Mouse (Mus musculus) heart, postnatal 4 days (tissue): ENCODE measurements around the gene Syn2. TPM values are rescaled to one million over a fixed set of nuclear protein-coding genes. Genes with fewer than 3 reads are reported as not detected.

Experiments used
- DNase-seq: peaks from one replicate; pipeline ENCODE4 v3.0.0; 2021
- total RNA-seq, 2 experiments: library from RNA; stranded (reverse); gene quantifications; 2 replicates each; pipeline ENCODE4 v1.2.3; 2021

Syn2 gene
- total RNA-seq, 2 experiments from 2014 or later: 3.2 to 4.0 TPM

DNA sequence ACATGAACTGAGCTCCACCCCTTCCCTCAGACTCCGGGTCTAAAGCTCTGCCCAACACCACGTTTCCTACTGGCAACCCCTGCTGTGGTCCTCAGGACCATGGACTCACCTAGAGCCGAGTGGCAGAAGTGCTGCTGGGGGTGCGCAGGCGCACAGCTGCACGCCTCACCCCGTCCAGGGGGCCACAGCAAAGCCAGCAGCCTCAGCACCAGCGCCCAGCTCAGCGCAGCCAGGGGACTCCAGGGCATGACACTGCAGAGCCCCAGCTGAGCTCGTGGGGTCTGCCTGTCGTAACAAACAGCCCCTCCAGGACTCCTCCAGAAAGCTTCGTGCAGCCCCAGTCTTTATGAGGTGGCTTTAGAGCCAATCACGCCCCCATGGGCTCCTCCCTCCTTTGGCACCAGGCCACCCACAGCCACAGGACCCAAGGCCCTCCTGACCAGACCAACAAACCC lies 116.9 kb downstream of the Syn2 start:
- peak; percentile 50 for DNase-seq

DNA sequence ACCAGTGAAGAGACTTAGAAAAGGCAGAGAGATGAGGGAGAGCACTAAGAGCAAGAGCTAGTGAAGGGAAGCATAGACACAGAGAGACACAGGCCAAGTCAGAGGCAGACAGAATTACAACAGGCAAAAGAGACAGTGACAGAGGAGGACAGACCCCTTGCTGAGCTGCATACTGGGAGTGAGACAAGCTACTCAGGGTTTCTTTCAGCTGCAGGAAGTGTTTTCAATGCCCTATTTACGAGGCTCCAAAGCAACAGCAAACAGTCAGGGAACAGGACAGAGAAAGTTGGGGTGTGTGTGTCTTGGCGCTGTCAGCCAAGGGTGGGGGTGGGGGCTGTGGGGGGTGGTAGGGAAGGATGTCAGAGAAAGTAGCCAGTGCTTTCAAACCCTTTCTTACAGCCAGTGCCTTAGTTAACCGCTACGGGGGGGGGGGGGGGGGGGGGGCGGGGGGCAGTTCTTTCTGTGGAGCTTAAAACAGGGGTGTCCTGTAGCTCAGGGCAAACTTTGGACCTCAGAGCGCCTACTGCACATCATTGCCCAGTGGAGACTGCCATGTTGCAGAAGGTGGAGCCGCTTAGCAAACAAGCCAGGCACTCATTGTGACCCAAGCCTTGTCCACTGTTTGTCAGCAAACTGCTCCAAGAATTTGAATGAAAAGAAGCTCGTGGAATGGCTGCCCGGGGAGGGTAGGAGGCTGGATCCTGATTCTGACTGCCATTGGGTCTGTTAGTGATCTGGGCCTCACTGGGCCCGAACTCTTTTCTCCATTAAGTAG lies 117.6 kb downstream of the Syn2 start, which contains the start of gene Timp4:
Gene Timp4 (minus strand): TSS at position 107 of the 775 bp plus-strand sequence.
- DNase-seq: no peak

DNA sequence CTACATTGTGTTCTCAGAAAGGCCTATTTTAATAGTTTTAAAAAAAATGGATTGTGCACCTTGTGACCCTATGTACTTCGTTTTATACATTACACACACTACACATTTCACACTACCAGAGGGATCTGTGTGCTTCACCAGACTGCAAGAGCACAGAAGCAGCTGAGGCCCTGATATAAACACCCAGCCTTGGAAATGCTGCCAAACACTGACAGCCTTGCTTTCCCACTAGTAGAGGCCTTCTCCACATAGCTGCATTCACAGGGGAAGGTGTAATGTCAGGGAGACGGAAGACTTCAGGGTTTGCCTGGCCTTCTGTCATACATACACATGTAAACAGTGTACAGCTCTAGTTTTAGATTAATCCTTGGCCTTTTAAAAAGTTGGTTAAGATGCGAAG lies 120.5 kb downstream of the Syn2 start:
- no peak for DNase-seq

DNA sequence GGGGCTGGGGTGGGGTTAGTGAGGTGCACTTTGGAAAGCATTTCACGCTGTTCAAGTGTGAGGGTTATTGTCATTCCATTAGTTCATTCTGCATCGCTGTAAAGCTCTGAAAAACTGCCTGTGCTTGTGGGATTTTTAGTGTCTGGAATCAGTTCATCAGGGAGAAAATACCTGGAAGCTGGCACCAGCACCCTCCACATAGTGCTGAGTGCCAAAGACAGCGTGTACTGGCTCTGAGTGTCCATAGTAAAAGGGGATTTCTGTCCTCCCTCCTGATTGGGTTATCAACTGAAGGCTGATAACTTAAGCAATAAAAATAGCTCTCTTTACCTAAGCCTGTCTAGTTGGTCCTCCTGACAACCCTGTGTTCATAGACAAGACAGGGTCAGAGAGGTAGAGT lies 125.8 kb downstream of the Syn2 start:
- no peak for DNase-seq

DNA sequence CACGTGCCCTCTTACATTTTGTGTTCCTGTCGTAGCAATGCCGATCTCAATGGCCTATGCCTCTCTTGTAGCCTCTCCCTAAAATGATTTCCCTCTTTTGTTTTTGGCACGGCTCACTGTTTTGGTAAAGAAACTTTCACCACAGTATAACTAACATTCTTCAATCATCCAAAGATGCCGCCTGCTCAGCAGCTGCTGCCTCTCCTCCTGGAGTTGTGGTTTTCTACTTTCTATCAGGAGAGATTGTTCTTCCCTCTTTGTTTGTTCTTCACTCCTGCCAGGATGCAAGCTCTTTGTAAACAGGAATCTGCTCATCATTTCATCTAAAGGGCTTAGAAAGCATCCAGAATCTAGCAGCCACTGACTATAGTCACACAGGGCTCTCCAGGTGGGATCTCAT lies 132.1 kb downstream of the Syn2 start:
- DNase-seq: no peak

DNA sequence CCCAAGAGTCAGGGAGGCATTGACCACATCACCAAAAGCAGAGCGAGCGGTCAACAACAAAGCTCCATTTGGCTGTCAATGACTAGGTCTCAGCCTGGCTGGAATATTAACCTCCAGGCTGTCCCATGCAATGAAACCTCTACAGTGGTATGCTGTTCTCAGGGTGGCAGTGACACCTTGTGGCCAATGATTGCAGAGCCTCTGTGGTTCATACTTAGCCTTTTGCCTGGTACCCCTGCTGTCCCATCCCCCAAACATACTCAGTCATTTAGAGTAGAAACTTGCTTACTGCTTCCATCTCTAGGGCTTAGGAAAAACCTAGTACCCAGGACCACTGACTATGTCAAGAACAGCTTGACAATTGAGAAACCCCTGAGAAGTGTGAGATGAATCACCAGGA lies 133.2 kb downstream of the Syn2 start:
- DNase-seq: peak; percentile 86

DNA sequence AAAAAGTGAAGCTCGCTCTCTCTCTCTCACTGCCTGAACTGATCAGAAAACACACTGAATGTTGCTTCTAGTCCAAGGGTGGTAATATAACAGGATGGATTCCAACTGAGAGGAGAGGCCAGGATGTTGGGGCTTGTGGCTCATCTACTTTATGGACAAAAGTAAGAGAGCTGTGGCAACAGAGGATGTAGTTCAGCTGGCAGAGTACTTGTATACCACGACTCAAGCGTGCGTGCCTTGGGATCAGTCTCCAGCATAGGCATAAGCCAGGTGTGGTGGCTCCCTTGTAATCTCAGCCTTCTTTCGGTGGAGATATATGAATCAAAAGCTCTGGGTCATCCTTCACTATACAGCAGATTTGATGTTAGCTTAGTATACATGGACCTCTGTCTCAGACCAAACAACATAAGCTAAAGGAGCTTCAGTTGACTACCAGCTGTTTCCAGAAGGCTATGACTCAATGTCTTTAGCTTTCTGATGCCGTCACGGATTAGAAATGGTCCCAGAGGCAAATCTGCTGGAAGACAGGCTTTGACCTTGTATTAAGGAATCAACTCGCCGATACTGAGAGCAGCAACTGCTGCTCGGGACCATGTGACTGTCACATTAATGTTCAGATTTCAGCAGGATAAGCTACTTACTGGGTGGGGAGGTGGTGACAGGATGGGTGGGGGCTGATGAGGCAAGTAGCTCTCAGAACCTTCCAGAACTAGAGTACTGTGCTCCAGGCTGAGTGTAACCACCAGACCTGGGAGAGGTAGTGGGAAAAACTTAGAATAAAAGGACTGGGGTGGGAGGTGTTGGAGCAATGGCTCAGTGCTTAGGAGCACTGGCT lies 134.1 kb downstream of the Syn2 start:
- DNase-seq: no peak

DNA sequence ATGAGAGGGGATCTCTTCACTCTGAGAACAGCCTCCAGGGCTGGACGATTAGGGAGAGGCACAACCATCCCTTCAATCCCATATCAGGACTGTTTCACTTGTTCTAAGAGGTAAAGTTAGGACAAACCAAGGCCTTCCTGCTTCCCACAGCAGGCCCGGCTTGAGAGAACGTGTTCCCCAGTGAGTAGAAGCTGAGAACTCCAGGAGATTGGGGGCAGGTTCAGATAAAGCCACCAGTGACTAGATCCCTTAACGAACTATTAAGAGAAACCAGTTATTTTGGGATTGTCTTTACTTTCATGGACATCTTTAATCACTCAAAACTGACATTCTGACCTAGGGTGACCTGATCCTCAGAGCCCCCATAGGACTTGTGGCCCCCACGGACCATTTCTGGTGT lies 134.9 kb downstream of the Syn2 start:
- DNase-seq: no peak

DNA sequence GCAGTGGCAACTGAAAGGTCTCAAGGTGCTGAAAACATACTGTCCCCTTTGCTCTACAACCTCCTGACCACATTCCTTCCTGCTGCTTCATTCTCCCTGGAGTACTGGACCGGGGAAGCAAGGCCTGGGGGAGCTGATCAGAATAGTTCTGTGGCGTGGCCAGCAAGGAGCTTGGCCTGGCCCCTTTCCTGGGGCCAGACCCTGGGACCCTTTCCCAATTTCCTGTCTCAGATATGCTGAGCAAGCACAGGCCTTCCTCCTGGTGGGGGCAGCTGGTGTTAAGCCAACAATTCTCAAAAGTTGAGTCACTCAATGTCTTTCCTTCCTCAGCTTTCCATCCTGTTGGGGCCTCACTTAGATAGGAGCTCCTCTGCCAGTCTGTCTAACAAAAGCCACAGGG lies 135.4 kb downstream of the Syn2 start:
- peak; percentile 30 for DNase-seq

DNA sequence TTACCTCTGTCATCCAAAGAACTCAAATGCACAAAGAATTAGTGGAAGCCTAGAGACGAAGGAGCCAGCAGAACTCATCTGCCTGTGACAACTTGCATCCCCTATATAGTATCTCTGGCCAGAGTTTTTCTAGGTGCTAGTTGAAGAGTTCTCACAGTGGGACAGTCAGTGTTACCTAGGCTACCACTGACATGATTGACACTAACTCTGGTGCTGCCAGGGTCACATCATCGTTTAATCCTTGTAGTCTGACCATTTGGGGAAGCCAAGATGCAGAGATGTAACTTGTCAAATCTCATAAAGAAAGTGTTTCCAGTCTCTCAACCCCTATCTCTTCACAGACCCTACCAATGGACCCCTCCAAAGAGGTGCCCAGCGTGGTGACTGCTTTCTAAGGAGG lies 136.6 kb downstream of the Syn2 start:
- DNase-seq: no peak

DNA sequence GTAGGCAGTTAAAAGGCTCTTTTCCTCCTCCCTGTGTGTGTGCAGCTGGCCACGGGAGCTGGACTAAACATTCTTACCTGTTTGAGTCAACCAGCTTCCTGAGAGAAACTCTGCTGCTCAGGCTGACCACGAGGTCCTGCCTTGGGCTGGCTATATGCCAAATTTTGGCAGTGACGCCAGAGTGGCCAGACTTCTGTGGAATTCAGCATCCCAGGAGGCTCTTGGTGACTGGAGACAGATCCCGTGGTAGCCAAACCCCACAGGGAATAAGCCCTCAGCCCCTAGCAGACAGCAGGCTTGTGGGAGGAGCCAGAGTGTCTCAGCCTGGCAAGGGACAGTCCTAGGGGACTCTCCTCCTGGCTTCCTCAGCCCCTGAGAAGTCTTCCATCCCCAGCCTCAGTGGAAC lies 137.2 kb downstream of the Syn2 start:
- peak; percentile 77 for DNase-seq

DNA sequence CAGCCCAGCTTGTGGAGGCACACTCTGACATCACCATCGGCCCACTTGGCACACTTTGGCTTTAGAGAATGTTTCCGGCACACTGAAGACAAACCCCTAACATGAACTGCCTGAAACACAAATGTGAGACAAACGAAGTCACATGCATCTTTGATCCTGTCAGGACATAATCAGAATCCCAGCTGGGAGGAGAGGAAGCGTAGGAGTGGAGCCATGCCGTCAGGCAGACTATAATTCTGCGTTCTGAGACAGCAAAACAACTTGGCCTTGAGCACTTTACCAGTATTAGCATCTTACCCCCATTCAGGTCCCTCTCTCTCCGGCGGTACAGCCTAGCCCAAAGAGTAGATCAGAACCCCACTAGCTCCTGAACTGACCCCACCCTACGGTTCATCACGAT lies 138.6 kb downstream of the Syn2 start:
- DNase-seq: peak; percentile 41

DNA sequence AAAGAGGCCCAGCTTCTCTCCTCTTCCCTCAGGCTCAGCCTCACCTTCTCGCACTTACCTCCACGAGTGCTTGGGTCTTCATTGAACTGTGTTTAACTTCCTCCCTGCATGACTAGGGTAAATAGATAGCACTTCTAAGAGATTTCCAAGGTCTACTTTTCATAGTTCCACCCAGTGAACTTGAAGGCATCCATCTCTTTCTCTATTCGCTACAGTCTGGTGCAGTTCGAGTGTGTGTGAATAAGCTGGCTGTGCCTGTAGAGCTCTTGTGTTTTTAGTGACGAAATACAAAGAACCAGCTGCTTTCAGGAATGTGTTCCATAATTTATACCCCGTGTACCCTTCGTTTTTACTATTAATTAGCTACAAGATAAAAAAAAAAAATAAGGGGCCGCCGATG lies 140.0 kb downstream of the Syn2 start:
- DNase-seq: no peak

DNA sequence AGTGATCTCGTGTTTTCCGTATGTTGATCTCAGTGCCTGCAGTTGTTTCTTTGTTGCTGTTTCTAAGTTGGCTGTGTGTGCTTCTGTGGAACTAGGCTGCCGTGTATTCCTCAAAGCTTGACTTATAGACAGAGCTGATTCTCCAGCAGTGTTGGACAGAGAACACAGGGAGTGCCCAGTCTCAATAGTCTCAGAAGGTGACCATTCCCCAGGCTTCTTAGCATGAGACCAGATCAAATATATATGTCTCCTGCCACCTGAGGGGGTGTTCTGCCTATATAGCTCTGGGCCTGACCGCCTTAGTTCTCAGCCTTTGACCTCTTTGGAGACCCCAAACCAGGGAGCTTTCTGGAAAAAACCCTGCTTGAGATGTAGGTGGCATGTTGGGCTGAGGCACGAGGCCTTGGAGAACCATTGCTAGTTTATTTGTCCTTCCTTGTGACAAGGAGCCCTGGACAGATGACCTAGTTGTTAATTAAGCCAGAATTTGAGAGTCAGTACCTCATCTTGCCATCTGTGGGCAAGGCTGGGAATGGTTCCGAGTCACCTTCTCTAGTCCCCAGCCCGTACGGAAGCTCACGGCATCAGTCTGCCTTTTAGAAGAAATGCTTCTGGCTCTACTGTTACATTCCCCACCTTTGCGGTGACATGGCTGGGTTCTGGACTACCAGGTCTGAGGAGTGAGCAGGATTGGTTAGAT lies 140.6 kb downstream of the Syn2 start:
- DNase-seq: no peak

DNA sequence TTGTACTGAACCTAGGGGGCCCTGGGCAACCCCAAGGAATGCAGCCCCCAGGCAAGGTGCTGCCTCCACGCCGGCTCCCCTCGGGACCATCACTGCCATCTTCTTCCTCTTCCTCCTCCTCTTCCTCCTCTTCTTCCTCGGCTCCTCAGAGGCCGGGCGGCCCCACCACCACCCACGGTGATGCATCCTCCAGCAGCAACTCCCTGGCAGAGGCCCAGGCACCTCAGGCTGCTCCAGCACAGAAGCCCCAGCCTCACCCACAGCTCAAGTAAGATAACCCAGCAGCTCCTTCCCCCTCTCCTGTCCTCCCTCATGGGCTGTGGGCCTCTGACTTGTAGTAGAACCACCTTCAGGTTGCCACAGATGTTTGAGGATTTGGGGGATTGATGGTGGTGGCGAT lies 143.4 kb downstream of the Syn2 start:
- no peak for DNase-seq

DNA sequence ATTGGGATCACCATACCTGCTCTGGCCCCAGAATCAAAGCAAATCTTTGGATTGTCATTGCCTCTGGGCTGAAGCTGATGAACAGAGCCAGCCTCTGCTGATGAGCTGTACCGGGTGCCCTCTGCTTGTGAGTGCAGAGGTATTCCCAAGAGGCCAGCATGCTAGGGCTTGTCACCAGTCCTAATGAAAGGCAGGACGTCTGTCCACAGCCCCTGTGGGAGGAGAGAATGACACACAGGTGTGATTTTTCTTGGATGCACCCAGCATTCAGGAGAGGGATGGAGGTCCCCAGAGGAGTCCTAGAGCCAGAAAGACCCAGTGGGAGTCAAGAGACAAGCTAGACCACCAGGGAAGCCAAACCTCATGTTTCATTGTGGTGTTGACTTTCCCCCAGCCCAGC lies 144.9 kb downstream of the Syn2 start:
- DNase-seq: no peak

DNA sequence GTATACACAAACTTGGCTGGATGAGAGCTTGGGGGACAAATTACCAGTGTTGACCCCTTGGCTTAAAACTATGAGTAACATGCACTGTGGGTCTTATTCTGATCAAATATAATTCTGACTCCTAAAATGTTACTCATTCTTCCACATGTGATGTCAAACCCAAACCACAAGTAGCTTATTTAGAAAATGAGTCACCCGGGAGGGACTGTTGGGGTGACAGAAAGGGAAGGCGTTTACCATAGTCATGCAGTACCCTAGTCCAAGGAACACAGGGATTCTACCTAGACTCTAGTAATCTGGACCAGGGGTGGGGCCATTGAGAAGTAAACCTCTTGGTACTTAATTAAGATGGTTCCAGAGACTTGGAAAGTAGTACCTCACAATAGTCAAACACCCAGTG lies 149.5 kb downstream of the Syn2 start:
- DNase-seq: no peak

DNA sequence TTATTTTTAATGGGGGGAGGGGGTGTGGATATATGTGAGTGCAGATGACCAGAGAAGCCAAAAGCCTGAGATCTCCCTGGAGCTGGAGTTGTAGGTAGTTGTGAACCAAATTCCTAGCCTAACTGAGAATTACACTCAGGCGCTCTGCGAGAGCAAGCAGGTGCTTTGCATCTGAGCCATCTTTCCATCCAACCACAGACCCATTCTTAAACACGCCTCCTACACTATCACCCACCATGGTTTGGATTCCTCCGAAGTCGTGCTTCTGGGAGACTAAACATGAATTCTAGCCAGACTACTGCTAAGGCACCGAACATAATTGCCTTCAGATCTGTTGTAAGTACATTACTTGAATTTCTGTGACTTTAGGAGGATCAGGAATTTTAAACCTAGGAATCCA lies 151.7 kb downstream of the Syn2 start:
- no peak for DNase-seq

DNA sequence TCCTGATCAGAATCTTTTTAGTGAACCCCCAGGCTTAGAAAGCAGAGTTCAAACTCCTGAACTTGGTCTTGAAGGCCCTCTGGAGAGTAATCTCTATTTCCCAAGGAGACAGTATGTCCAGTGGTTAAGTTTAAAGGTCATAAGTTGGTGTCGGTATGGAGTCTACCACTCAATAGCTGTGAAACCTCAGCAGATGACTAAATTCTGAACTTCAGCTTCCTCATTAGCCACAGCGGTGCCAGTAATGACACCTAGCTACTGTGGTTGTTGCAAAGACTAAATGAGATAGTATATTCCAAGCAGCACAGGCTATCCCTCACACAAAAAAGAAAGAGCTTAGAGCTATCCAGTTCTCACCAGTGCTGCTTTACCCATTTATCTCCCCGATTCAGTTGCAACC lies 153.5 kb downstream of the Syn2 start:
- no peak for DNase-seq

DNA sequence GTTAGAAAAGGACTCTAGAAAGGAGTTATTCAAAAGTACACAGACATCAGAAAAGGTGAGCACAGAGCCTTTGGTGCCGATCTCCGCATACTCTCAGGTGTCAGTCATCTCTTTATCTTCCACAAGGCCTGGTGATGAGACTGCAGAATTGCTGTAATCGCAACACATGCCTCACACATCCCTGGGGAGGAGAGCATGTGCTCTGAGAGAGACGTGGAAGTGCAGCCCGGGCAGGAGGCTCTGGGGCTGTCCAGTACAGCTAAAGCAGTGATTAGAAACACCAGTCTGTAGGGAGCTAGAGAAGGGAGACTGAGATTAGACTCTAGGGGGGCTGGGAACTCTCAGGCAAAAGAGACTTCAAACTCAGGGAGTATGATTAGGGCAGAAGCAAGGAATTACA lies 155.9 kb downstream of the Syn2 start:
- DNase-seq: no peak

DNA sequence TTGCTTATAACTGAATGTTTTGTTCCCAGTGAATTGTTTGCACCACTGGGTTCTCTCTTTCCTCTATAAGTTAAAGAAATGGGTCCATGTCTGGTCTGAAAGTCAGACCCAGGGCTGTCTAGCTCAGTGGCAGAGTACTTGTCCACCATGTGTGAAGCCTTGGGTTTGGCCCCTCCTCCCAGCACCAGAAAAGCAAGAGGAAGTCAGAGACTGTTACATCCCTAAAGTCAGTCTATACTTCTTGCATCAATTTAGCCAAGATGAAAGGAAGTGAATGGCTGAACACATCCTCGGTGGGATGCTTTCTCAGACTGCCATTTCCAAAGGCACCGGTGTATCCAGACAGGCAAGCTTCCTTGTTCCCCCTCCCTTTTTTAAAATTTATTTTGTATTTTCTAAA lies 156.4 kb downstream of the Syn2 start:
- no peak for DNase-seq

DNA sequence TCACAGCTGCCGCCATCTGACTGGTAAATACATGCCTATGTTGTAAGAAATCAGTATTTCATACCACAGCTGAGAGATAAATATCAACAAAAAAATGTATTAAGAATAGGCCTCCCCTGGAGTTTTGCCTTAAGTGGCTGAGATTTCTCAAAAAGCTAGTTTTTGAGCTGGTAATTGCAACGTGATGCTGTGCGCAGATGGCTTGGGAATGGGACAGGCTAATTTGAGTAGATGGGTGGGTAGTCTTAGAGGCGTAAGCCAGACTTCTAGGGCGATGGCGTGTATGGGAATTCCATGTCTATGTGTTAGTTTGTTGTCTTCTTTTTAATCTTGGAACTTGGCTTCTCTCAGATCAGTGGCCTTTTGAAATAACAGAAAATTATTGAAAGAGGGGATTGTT lies 157.1 kb downstream of the Syn2 start:
- no peak for DNase-seq

DNA sequence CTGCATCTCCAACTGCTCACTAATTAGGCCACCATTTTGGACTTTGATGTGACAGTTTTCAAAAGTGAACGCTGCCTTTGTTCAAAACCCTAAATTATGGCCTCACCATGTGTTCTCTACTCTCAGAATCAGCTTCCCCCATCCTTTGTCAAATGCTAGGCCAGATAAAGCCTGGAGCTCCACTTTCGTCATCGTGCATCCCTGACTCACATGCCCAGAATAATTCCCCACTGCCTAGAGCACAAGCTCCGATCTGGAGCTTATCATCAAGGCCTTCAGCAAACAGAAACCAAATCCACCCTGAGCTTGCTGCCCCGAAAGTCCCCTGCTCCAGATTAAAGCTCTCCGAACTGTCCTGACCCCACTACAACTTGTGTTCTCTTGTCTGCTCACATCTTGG lies 157.9 kb downstream of the Syn2 start:
- no peak for DNase-seq
